Mouse (Mus musculus): Measurements from ENCODE around the gene Zfp874b. TPM values are rescaled to one million over a fixed set of nuclear protein-coding genes. Genes with fewer than 3 reads are reported as not detected.

Zfp874b gene
- polyA plus RNA-seq (2015; fragmentation: Illumina TruSeq; extraction: RNeasy Lipid Tissue Mini Kit (QIAGEN cat#74804); ENCODE audit: insufficient read depth, low read depth, low replicate concordance): 2.8 TPM

DNA sequence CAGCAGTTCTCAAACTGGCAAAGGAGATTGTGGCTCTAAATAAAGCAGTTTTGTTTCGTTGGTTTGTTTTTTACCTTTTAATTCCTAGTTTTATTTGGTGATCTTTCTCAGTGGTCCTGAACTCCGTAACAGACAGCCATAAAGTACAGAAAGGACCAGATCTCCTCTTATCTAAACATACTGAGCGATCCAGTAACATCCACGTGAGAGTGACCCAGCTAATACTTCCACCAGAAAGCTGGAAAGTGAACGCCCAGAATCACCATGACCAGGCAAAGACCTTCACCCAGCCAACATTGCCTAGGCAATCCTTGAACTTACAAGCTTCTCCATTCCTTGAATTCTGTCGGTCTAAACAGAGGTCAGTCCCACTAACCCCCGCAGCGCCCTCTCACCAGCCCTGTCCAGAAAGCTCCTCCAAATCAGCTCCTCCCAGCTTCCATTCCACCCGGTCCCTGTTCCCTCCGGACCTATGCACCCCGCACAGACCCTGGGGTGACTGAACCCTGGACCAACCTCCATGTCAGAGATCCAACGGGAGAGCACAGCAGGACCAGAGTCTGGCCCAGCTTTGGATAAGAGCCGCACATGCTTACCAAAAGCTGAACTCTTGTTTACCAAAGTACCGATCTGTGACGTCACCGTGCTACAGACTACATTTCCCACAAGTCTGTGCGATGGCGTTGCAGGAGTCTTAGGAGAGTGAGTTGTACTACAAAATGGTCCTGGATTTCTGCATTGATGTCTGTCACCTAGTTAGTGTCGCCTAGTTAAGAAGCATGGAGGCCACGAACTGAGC, at the start of gene Zfp874b:
Gene Zfp874b, minus strand, starts transcription at position 634 of the 799 bp plus-strand sequence.

DNA sequence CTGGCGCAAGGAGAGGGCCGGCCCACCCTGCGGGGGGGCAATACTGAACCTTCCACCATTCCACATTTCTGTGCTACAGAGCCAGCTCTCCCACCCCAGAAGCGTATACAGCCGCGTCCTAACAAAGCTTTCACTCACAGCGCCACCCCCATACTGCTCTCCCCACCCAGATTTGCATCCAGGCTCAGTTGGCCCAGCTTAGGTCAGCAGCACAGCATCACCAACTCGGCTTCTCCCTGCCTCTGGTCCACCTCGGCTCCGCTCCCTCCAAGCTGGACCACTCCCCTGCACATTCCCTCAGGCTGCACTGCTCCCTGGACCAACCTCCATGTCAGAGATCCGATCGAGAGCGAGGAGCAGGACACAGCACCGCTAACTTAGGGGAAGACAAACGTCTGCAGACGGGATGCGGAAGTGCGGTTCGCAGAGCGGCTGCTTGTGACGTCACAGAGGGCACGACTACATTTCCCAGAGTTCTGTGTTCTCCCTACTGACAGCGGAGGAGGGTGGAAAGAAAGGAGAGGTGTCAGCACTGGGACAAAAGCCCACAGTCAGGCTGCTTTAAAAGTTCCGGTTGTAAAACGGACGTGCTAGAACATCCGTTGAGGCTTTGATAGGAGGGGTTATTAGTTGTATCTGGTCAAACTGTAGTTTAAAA, 41.8 kb upstream of the Zfp874b start, which contains the start of the genes Gm26965 and Zfp87:
Gene Gm26965, minus strand, starts transcription at position 399 of the 658 bp plus-strand sequence.
Gene Zfp87, minus strand, starts transcription at position 425 of the 658 bp plus-strand sequence.

DNA sequence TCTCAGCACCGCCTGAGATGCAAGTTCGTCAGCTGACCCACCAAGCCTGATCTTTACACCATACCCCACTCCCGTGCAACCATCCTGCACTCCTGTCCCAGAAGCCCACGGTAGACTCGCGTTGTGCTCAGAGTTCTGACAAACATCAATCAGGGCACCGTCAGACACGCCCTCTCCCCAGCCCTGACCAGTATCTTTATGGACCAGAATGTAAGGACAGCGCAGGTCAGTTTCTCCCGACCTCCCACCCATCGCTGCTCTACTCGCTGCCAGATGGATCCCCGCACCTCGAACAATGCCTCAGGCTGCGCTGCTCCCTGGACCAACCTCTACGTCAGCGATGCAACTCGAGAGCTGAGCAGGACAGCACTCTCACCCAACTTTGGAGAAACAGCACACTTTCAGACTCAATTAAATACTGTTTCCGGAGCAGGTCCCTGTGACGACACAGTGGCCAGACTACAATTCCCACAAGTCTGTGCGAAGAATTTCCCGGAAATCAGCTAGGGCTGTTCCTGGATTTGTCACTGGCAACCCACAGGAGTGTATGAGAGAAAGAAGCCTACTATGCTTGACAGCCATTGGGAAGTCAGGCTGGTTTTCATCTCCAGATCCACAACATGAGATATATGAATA, 16.1 kb upstream of the Zfp874b start, which contains the start of gene Zfp58:
Gene Zfp58, minus strand, starts transcription at position 472 of the 636 bp plus-strand sequence.

DNA sequence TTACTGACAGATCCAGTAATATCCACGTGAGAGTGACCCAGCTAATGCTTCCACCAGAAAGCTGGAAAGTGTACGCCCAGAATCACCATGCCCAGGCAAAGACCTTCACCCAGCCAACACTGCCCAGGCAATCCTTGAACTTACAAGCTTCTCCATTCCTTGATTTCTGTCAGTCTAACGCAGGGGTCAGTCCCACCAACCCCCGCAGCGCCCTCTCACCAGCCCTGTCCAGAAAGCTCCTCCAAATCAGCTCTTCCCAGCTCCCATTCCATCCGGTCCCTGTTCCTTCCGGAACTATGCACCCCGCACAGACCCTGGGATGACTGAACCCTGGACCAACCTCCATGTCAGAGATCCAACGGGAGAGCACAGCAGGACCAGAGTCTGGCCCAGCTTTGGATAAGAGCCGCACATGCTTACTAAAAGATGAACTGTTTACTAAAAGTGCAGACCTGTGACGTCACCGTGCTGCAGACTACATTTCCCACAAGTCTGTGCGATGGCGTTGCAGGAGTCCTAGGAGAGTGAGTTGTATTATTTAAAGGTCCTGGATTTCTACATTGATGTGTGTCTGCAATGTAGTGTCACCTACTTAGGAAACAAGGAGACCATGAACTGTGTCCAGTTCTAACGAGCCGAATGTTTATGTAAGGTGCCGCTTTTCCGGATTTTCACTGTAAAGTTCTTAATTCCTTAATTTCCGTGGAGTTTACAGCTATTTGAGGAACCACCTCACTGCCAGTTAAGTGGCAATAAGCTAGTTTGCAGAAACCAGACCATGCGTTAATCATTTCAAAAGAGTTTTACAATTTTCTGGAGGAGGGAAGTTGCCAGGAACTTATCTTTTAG, 32.7 kb downstream of the Zfp874b start, which contains the start of gene Zfp874a:
Gene Zfp874a, minus strand, starts transcription at position 453 of the 849 bp plus-strand sequence.

Other genes starting within 250 kb of the Zfp874b start
- gene Zfp458, start 205.8 kb downstream of the Zfp874b start, polyA plus RNA-seq (2015; fragmentation: Illumina TruSeq; extraction: RNeasy Lipid Tissue Mini Kit (QIAGEN cat#74804); ENCODE audit: insufficient read depth, low read depth, low replicate concordance): 0.30 TPM
- gene Zfp457, start 177.8 kb downstream of the Zfp874b start, polyA plus RNA-seq (2015; fragmentation: Illumina TruSeq; extraction: RNeasy Lipid Tissue Mini Kit (QIAGEN cat#74804); ENCODE audit: insufficient read depth, low read depth, low replicate concordance): not detected
- gene Zfp595, start 151.7 kb downstream of the Zfp874b start, polyA plus RNA-seq (2015; fragmentation: Illumina TruSeq; extraction: RNeasy Lipid Tissue Mini Kit (QIAGEN cat#74804); ENCODE audit: insufficient read depth, low read depth, low replicate concordance): 1.4 TPM
- not detected for gene Gm28044, start 123.7 kb downstream of the Zfp874b start, polyA plus RNA-seq (2015; fragmentation: Illumina TruSeq; extraction: RNeasy Lipid Tissue Mini Kit (QIAGEN cat#74804); ENCODE audit: insufficient read depth, low read depth, low replicate concordance)
- 0.57 TPM for gene Zfp953, start 123.7 kb downstream of the Zfp874b start, polyA plus RNA-seq (2015; fragmentation: Illumina TruSeq; extraction: RNeasy Lipid Tissue Mini Kit (QIAGEN cat#74804); ENCODE audit: insufficient read depth, low read depth, low replicate concordance)
- gene Gm28041, start 108.5 kb downstream of the Zfp874b start, polyA plus RNA-seq (2015; fragmentation: Illumina TruSeq; extraction: RNeasy Lipid Tissue Mini Kit (QIAGEN cat#74804); ENCODE audit: insufficient read depth, low read depth, low replicate concordance): not detected
- gene Zfp456, start 108.4 kb downstream of the Zfp874b start, polyA plus RNA-seq (2015; fragmentation: Illumina TruSeq; extraction: RNeasy Lipid Tissue Mini Kit (QIAGEN cat#74804); ENCODE audit: insufficient read depth, low read depth, low replicate concordance): 0.63 TPM
- gene Zfp429, start 84.4 kb downstream of the Zfp874b start, polyA plus RNA-seq (2015; fragmentation: Illumina TruSeq; extraction: RNeasy Lipid Tissue Mini Kit (QIAGEN cat#74804); ENCODE audit: insufficient read depth, low read depth, low replicate concordance): 2.0 TPM
- gene Zfp459, start 62.8 kb downstream of the Zfp874b start, polyA plus RNA-seq (2015; fragmentation: Illumina TruSeq; extraction: RNeasy Lipid Tissue Mini Kit (QIAGEN cat#74804); ENCODE audit: insufficient read depth, low read depth, low replicate concordance): 0.65 TPM
- gene Zfp874a, start 32.6 kb downstream of the Zfp874b start, polyA plus RNA-seq (2015; fragmentation: Illumina TruSeq; extraction: RNeasy Lipid Tissue Mini Kit (QIAGEN cat#74804); ENCODE audit: insufficient read depth, low read depth, low replicate concordance): 2.3 TPM
- 0.70 TPM for gene Zfp58, start 16.3 kb upstream of the Zfp874b start, polyA plus RNA-seq (2015; fragmentation: Illumina TruSeq; extraction: RNeasy Lipid Tissue Mini Kit (QIAGEN cat#74804); ENCODE audit: insufficient read depth, low read depth, low replicate concordance)
- 1.00 TPM for gene Gm26965, start 41.9 kb upstream of the Zfp874b start, polyA plus RNA-seq (2015; fragmentation: Illumina TruSeq; extraction: RNeasy Lipid Tissue Mini Kit (QIAGEN cat#74804); ENCODE audit: insufficient read depth, low read depth, low replicate concordance)
- 5.5 TPM for gene Zfp87, start 41.9 kb upstream of the Zfp874b start, polyA plus RNA-seq (2015; fragmentation: Illumina TruSeq; extraction: RNeasy Lipid Tissue Mini Kit (QIAGEN cat#74804); ENCODE audit: insufficient read depth, low read depth, low replicate concordance)
- 1.2 TPM for gene Zfp748, start 69.6 kb upstream of the Zfp874b start, polyA plus RNA-seq (2015; fragmentation: Illumina TruSeq; extraction: RNeasy Lipid Tissue Mini Kit (QIAGEN cat#74804); ENCODE audit: insufficient read depth, low read depth, low replicate concordance)
- 1.2 TPM for gene Zfp729b, start 125.4 kb upstream of the Zfp874b start, polyA plus RNA-seq (2015; fragmentation: Illumina TruSeq; extraction: RNeasy Lipid Tissue Mini Kit (QIAGEN cat#74804); ENCODE audit: insufficient read depth, low read depth, low replicate concordance)
- gene Gm49345, start 153.5 kb upstream of the Zfp874b start, polyA plus RNA-seq (2015; fragmentation: Illumina TruSeq; extraction: RNeasy Lipid Tissue Mini Kit (QIAGEN cat#74804); ENCODE audit: insufficient read depth, low read depth, low replicate concordance): not detected
- 2.4 TPM for gene Zfp729a, start 153.5 kb upstream of the Zfp874b start, polyA plus RNA-seq (2015; fragmentation: Illumina TruSeq; extraction: RNeasy Lipid Tissue Mini Kit (QIAGEN cat#74804); ENCODE audit: insufficient read depth, low read depth, low replicate concordance)
- gene Zfp738, start 202.8 kb upstream of the Zfp874b start, polyA plus RNA-seq (2015; fragmentation: Illumina TruSeq; extraction: RNeasy Lipid Tissue Mini Kit (QIAGEN cat#74804); ENCODE audit: insufficient read depth, low read depth, low replicate concordance): 1.5 TPM
- 2.1 TPM for gene Zfp65, start 244.9 kb upstream of the Zfp874b start, polyA plus RNA-seq (2015; fragmentation: Illumina TruSeq; extraction: RNeasy Lipid Tissue Mini Kit (QIAGEN cat#74804); ENCODE audit: insufficient read depth, low read depth, low replicate concordance)